Mouse (Mus musculus): ENCODE data around the gene St6galnac3. TPM values are rescaled to one million over a fixed set of nuclear protein-coding genes. Genes with fewer than 3 reads are reported as not detected.
A peak's percentile ranks its signal among the peaks of the same experiment; 100 is the strongest.

Gene St6galnac3
- total RNA-seq, 1 experiment from 2014 or later = 10.9 TPM

DNA sequence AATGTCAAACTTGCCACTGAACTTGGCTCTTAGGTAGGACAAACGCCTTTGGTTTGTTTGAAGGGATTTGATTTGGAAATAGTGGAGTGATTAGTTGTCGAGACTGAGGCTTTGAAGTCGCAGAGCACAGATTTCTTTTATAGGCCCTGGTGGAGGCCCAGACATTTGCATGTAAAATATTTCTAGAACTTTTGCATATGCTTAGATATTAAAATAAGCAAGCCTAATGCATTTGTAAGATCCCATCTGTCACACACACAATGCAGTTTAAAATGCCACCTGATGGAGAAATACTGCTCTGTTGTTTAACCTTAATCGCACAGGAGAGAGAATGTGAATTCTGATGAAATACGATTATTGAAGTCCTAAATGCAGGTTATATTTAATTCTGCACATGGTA lies 380.0 kb downstream of the St6galnac3 start:
- DNase-seq = no peak

DNA sequence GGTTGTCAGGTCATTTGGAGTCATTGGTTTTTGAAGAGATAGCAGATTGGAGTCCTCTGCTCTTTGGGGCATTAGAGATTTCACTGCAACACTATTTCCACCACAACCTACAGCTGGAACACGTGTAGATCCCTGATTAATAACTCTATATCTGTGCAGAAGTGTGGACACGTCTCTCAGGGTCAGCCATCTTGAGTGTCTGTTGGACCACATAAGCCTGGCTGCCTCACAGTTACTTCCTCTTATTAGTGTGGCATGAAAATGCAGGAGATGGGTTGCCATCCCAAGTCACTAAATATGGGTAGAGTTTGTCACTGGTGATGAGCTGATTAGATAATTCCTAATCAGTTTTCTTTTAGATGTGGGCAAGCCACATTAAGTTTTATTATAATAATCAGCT lies 385.0 kb downstream of the St6galnac3 start:
- DNase-seq = no peak

- DNase-seq = no peak
These were observed 385.9 kb downstream of the St6galnac3 start for GRCm38 (mm10) chr3:153339091-153339490.

DNA sequence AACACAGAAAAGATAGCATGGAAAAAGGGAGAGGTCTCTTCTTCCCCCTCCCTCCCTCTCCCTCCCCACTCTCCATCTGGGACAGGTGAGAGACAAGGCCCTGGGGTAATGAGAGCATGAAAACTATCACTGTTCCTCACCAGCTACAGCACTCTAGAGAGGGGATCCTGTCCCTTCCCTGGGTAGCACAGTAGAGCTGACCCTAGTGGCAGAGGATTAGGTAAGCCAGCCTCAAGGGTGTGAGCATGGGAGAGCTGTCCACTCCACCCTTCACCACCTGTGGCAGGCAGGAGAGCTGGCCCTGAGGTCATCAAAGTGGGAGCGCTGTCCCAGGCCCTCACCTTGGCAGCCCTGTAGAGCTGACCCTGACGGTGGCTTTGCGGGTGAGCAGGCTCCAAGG lies 387.2 kb downstream of the St6galnac3 start:
- no peak for DNase-seq

GRCm38 (mm10) chr3:153337221-153337620 lies 387.8 kb downstream of the St6galnac3 start:
- DNase-seq = no peak

DNA sequence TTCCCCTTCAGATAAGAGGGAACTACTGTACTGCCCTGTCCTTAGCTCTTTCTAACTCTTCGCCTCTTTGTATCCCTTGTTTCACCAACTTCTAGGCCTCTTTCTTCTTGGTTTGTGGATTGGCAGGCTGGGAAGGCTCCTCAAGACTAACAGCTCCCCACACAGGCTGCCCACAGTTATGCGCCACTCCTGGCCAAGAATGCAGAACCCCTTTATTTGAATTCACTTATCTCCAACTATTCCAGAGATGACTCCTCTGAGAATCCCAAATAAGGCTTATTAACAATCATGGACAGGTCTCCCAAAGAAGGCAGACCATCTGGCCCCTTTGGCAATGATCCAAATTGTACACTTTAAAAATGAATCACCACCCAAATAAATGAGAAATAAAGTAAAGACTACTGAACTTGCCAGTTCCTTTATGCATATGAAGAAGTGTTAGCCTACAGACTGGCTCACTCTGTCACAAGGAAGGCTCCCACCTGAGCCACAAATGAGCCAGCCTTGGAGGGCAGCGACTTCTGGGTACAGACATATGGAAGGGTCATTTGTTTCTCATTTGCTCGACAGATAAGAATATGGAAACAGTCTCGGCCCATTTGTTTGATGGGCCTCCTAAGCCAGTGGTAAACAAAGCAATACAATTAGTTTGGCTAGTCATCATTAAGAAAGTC lies 390.7 kb downstream of the St6galnac3 start:
- DNase-seq = no peak

GRCm38 (mm10) chr3:153324307-153324706 lies 400.7 kb downstream of the St6galnac3 start:
- DNase-seq = no peak

DNA sequence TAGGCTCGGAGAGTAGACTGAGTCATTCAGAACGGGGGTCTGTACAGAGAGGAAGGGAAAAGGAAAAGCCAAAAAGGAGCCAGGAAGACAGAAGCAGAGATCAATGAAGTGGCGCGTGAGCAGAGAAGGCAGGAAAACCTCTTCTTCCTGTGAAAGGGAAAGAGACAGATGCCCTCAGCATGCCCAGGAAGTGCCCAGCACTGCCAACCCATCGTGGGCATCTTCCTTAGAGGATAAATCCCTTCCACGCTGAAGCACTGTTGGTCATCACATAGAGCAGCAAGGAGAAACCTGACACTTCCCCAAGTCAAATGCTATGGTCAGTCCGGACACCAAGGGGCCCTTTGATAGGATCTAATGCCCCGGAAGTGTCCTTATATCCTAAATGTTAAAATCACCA lies 401.5 kb downstream of the St6galnac3 start:
- no peak for DNase-seq

DNA sequence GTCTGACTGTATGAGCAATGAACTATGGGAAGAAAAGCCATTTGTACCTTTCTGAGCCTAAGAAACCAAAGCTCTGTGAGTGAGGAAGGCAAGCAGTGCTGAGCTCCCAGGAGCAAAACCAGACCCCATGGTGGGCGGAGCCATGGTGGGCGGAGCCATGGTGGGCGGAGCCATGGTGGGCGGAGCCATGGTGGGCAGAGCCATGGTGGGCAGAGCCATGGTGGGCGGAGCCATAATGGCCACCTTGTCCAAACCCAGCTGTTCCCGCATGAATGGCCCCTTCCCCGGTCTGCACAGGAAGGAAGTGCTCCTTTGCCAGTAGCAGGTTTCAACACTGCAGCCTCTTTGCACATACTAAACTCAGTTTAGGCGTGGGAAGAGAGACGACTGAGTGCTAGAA lies 411.4 kb downstream of the St6galnac3 start:
- DNase-seq = no peak

DNA sequence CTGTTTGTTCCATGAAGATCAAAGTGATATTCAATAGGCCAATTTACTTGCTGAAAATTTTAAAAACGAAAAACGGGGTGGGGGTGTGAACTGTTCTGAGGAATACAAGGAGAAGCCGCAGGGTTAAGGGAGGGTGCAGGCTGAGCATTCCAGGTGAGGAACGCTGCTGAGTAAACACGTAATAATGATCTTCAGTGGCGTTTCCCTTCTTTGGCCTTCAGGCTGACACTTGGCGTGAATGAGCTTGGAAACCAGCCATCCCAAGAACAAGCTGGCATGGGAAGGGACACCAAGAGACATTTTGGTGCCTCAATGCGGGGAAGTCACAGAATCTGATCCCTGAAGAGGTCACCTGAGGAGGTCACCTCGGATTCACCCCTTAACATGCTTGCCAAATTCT lies 411.8 kb downstream of the St6galnac3 start:
- peak; percentile 27 for DNase-seq

DNA sequence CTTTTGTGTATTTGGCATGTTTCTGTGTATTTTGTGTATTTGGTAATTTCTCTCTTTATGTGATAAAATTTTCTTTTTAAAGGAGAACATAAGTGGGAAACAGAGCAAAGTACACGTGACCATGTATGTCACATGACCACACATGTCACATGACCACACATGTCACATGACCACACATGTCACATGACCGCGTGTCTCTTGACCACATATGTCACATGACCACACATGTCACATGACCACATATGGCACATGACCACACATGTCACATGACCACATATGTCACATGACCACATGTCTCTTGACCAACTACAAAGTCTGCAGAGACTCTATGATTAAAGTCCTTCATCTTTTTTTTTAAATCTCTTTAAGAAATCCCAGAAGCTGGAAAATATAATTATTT lies 413.0 kb downstream of the St6galnac3 start:
- no peak for DNase-seq

DNA sequence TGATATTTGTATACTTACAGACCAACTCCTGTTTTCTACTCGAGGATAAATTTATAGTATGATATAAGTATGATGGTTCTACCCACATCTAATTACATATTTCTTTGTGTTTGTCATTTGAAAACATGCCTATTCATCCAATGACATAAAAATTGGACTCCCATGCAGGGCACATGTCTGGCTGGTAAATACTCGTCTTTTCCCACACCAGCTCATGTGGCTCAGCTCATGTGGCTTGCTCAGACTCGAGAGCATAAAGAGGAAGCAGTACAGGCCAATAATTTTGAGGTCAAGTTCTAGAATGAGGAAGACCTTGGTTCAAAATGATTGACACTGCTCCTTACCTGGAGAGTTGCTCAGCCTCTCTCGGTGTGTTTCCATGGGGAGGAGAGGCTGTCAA lies 416.6 kb downstream of the St6galnac3 start:
- DNase-seq = no peak

- DNase-seq = no peak
These were observed 419.8 kb downstream of the St6galnac3 start for GRCm38 (mm10) chr3:153305153-153305552.

DNA sequence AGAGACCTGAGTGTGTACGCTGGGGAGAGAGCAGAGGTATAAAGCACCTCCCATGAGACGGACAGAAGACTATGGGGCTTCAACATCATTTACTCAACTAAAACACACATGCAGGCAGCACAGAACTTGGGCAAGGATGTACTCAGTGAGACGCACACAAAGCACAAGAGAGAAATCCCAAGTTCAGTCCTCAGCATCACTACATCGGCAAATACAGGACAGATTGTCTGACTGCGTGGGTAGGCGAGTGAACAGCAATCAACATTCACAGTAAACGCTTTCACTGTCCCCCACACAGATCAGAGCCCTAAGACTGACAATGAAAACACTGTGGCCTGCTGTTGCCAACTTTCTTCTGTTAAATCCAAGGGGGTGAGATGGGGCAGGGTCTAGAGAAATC lies 422.6 kb downstream of the St6galnac3 start:
- DNase-seq = no peak

GRCm38 (mm10) chr3:153296375-153297068 lies 428.5 kb downstream of the St6galnac3 start:
- no peak for DNase-seq

GRCm38 (mm10) chr3:153292853-153293252 lies 432.1 kb downstream of the St6galnac3 start:
- DNase-seq = no peak

DNA sequence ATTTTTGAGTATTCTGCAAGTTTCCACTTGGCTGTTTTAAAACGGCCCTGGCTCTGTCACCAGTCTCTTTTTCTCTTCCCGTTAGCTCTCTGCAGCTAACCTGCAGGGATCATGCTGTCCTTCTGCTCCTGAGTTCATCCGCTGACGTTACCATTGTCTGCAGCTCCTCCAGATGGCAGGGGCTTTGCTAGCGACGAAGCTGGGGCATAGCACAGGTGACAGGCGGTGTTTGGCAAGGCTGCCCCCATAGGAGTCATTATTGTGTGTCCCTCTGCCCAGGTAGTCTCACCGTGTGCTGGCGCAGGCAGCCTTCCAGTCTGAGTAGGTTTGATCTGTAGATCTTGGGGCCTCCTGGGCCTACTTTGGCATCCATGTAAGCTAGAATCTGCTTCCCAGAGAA lies 432.6 kb downstream of the St6galnac3 start:
- DNase-seq = no peak

DNA sequence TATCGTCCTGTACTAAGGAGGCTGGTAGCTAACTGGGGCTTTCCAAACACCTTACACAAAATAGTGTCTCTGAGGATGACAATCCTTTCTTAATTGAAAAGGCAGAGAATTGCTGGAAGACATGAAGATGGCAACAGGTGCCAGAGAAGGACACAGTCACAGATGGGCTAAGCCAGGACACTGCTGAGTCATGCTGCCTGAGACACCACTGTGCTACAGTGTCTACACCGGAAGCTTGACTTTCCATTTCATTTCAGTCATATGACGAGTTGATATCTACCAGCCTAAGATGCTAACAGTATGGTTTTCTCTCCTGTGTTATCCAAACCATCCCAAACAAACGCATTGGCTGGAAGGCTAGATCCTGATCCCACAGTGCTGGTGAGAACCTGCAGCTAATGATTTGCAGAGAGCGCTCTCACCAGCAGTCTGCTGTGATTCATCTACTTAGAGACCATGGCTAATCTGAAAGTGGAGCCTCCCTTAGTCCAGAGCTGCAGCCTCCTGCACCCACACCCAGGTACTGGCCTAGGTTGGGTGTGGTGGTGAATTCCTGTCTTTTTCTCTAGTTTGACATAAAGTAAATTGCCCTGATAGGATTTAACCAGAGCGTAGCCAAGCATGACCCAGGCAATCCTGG lies 433.4 kb downstream of the St6galnac3 start:
- no peak for DNase-seq

DNA sequence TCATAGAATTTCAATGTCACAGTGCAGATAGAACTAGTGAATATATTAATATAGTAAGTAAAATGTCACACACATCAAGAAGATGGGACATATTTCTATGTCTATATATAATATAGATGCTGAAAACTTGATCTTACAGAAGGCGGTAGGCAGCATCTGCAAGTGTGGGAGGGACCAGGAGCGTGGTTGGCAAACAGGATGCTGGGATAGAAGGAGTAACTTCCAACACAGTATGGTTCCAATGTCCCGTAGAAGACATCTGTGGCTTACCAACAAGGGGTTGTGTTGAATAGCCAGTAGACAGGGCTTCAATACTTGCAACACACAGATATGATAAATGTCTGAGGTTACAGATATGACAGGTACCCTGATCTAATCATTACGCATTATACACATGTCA lies 435.0 kb downstream of the St6galnac3 start:
- no peak for DNase-seq

GRCm38 (mm10) chr3:153287564-153287963 lies 437.4 kb downstream of the St6galnac3 start:
- DNase-seq = no peak

GRCm38 (mm10) chr3:153287081-153287480 lies 437.9 kb downstream of the St6galnac3 start:
- DNase-seq = no peak

DNA sequence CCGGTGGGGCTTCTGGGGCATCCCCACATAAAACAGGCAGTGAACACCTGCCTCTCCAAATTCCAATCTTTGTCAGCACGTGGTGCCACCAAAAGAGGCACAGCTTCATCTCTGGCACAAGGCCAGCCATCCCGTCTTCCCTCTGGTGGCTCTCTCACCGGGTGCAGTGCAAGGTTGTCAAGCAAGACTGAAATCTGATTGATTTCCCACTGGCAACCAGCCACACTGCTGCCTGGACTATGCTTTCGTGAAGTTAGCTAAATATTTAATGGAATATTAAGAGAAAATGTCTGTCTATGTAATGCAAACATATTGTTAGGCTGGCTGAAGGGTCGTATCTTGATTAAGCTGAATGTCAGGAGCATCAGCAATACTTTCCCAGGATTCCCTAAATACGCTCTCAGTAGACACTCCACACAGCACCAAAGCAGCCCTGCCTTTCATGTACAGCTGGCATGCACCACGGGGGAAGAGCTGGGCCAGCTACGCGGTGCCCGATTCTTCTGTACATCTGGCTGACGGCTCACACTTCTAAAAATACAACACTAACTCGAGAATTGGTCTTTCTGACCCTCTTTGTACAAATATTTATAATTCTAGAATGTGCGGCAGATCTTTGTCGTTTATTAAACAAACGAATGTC lies 442.7 kb downstream of the St6galnac3 start:
- DNase-seq = peak; percentile 14

- DNase-seq = no peak
These were observed 446.7 kb downstream of the St6galnac3 start for GRCm38 (mm10) chr3:153278249-153278648.

Measured in adrenal gland, postnatal 14 days (tissue).